Mouse (Mus musculus) CH12.LX (cell line): ENCODE measurements around the gene Tbc1d15. TPM values are rescaled to one million over a fixed set of nuclear protein-coding genes. Genes with fewer than 3 reads are reported as not detected.

Source experiments
- DNase-seq: peaks from one replicate; pipeline ENCODE4 v3.0.0-alpha.2; 2013; ENCODE audit errors: extremely low read depth
- H3K27ac ChIP-seq: 2 replicates; pipeline ENCODE4 v1.5.1; 2012; ENCODE audit warnings: low read depth, mild to moderate bottlenecking, control low read depth, moderate library complexity; ENCODE audit not compliant: insufficient read depth
- H3K27me3 ChIP-seq: replicated peaks from 2 replicates; pipeline ENCODE3; 2012; ENCODE audit warnings: inconsistent platforms
- H3K36me3 ChIP-seq, 2 experiments: replicated peaks in 1 of 2; 2 replicates each; pipeline versions ENCODE3 to v1.6.1; 2012; ENCODE audit warnings: inconsistent platforms in 1 of 2, low read length in 1 of 2, mild to moderate bottlenecking in 1 of 2, mixed read lengths in 1 of 2, moderate library complexity in 1 of 2; ENCODE audit not compliant: control insufficient read depth in 1 of 2, insufficient read depth in 1 of 2
- H3K4me1 ChIP-seq, 2 experiments: 2 replicates each; pipeline ENCODE4 v1.6.1; 2012; ENCODE audit warnings: inconsistent platforms in 1 of 2, moderate library complexity in 1 of 2; ENCODE audit not compliant: insufficient read depth in 2 of 2, control insufficient read depth in 1 of 2
- H3K4me2 ChIP-seq: 2 replicates; pipeline ENCODE4 v1.6.1; 2012; ENCODE audit warnings: low read depth, mild to moderate bottlenecking, control low read depth; ENCODE audit not compliant: poor library complexity, insufficient read depth, severe bottlenecking
- H3K4me3 ChIP-seq, 3 experiments: fragments of 150-350 bp in 1 of 3; sonication (generic) in 1 of 3; replicated peaks in 1 of 3; 2 replicates each; pipeline versions ENCODE3 to v1.5.1; 2011 to 2012; ENCODE audit warnings: low read depth in 2 of 3, low read length in 2 of 3, mild to moderate bottlenecking in 2 of 3, moderate library complexity in 2 of 3, control low read depth in 1 of 3, improper control_type of control experiment in 1 of 3, inconsistent platforms in 1 of 3, mixed read lengths in 1 of 3; ENCODE audit not compliant: poor library complexity in 1 of 3
- H3K79me2 ChIP-seq: replicated peaks from 2 replicates; pipeline ENCODE4 v1.6.1; 2012; ENCODE audit warnings: mild to moderate bottlenecking, moderate library complexity; ENCODE audit not compliant: control insufficient read depth, poor library complexity, insufficient read depth, severe bottlenecking; ENCODE audit errors: extremely low read depth
- H3K9ac ChIP-seq: 2 replicates; pipeline ENCODE4 v1.6.1; 2012; ENCODE audit warnings: low read depth, mild to moderate bottlenecking, control low read depth, moderate library complexity; ENCODE audit not compliant: insufficient read depth
- H3K9me3 ChIP-seq: replicated peaks from 2 replicates; pipeline ENCODE3; 2012; ENCODE audit warnings: low read length, inconsistent platforms, mixed read lengths
- CTCF ChIP-seq, 2 experiments: IDR thresholded peaks in 1 of 2; conservative IDR thresholded peaks in 1 of 2; 2 replicates each; pipeline ENCODE4 v1.5.1; 2011 to 2012; ENCODE audit warnings: low read depth in 2 of 2, low read length in 2 of 2, improper control_type of control experiment in 1 of 2, inconsistent platforms in 1 of 2, mild to moderate bottlenecking in 1 of 2, moderate library complexity in 1 of 2
- E2F4 ChIP-seq: IDR thresholded peaks from 2 replicates; pipeline ENCODE4 v1.6.1; 2011; ENCODE audit warnings: low read depth, low read length, improper control_type of control experiment; ENCODE audit not compliant: insufficient replicate concordance
- EP300 ChIP-seq: IDR thresholded peaks from 2 replicates; pipeline ENCODE4 v1.6.1; 2011; ENCODE audit warnings: low read length, improper control_type of control experiment
- HCFC1 ChIP-seq: IDR thresholded peaks from 2 replicates; pipeline ENCODE4 v1.6.1; 2012; ENCODE audit warnings: low read depth, mild to moderate bottlenecking, inconsistent platforms, low read length, improper control_type of control experiment
- IRF4 ChIP-seq: IDR thresholded peaks from 2 replicates; pipeline ENCODE4 v1.6.1; 2014; ENCODE audit warnings: low read depth, mild to moderate bottlenecking, inconsistent platforms, low read length, improper control_type of control experiment
- KAT2A ChIP-seq: IDR thresholded peaks from 2 replicates; pipeline ENCODE4 v1.6.1; 2012; ENCODE audit warnings: low read length, improper control_type of control experiment, inconsistent platforms; ENCODE audit not compliant: insufficient replicate concordance
- NELFE ChIP-seq: IDR thresholded peaks from 2 replicates; pipeline ENCODE4 v1.6.1; 2011; ENCODE audit warnings: low read depth, low read length, improper control_type of control experiment
- NRF1 ChIP-seq: IDR thresholded peaks from 2 replicates; pipeline ENCODE4 v1.6.1; 2014; ENCODE audit warnings: low read depth, mild to moderate bottlenecking, inconsistent platforms, low read length, improper control_type of control experiment, moderate library complexity
- RAD21 ChIP-seq: IDR thresholded peaks from 2 replicates; pipeline ENCODE4 v1.6.1; 2011; ENCODE audit warnings: low read depth, mild to moderate bottlenecking, low read length, improper control_type of control experiment, moderate library complexity
- TCF12 ChIP-seq: IDR thresholded peaks from 2 replicates; pipeline ENCODE4 v1.6.1; 2014; ENCODE audit warnings: low read depth, mild to moderate bottlenecking, inconsistent platforms, low read length, improper control_type of control experiment
- UBTF ChIP-seq: IDR thresholded peaks from 2 replicates; pipeline ENCODE4 v1.6.1; 2012; ENCODE audit warnings: low read depth, mild to moderate bottlenecking, inconsistent platforms, low read length, improper control_type of control experiment, moderate library complexity
- USF1 ChIP-seq: IDR thresholded peaks from 2 replicates; pipeline ENCODE4 v1.6.1; 2014; ENCODE audit warnings: low read depth, mild to moderate bottlenecking, inconsistent platforms, low read length, improper control_type of control experiment
- ZMIZ1 ChIP-seq: IDR thresholded peaks from 2 replicates; pipeline ENCODE4 v1.6.1; 2012; ENCODE audit warnings: low read depth, mild to moderate bottlenecking, inconsistent platforms, low read length, improper control_type of control experiment
- dilution Hi-C: fragments of 300-500 bp; cut with MboI; formaldehyde crosslinking; loops from 2 replicates; pipeline ENCODE4 v1.14.3; 2020; ENCODE audit warnings: low sequenced_read_pairs; ENCODE audit not compliant: extremely low pct_unique_long_range_greater_than_20kb, extremely low pct_ligation_motif_present
- in situ Hi-C: fragments of 300-500 bp; cut with MboI; formaldehyde crosslinking; loops from 3 replicates; pipeline ENCODE4 v1.14.3; 2019; ENCODE audit warnings: low sequenced_read_pairs, low pct_ligation_motif_present, low pct_unique_long_range_greater_than_20kb, mixed read lengths
- polyA plus RNA-seq: library from polyadenylated mRNA; unstranded; fragments of >175 nt; gene quantifications from 2 replicates; pipeline ENCODE4 v1.2.1, GENCODE M21; 2012; ENCODE audit warnings: low read depth; ENCODE audit not compliant: insufficient read length
- total RNA-seq, 2 experiments: library from RNA; depleted of rRNA; stranded (reverse); fragments of 300-350 nt in 1 of 2; fragments of >200 nt in 1 of 2; gene quantifications; 2 replicates each; pipeline ENCODE4 v1.2.3; 2012 to 2014

Gene Tbc1d15
- total and polyA plus RNA-seq, 3 experiments, result 13.4 to 59.5 (median 23.3) TPM

DNA sequence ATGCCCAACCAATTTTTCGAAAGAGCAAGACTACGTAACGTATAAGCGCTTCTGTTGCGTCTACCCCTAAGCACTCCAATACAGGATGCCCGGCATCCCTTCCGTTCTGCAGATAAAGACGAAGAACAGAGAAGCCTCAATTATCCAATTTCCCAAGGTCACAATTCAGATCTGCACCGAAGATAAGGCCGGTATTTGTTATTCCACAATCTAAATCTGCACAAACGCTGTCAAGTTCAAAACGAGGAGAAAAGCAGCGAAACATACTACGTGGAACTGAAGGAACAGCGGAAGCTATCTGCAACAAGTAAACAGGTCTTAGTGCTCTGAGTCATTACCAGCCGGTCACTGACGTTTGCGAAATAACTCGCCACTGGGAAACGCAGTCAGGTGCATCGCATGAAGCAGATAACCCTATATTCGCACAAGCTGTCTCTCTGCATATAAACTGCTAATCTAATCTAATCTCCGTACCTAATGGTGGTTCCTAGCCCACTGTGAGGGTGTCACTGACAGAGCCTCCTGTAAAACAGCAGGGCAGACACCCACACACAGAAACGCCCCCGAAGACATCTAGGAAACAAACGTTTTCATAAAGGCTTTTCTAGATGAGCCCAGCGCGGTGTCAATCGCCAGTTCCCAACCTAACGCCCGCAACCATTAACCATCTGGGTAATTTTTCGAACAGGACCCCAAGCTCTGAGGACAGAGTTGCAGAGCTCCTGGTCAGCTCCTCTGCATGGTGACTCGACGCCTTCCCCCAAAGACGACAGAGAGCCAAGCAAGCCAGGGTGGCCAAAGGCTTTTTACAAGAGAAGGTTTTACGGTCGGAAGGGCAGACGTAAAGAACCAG is 806 bp downstream of the Tbc1d15 start (continued):
- TF ChIP-seq RAD21, result no peak
- TF ChIP-seq NRF1, result no peak

DNA sequence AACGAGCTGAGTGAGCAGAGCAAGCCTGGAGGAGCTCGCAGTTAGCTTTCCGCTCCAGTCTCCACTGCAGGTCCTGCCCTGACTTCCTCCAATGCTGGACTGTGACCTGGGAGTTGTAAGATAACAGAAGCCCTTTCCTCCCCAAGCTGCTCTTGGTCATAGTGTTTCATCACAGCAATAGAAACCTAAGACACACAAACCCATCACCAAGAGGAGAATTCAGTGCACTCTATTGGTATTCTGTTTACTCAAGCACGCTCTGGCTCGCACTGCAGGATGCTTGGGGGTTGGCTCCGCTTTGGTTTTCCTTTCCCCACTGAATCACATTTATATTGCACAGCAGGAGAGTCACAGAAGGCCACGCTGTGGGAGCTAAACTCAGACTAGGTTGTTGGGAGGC is 3.2 kb downstream of the Tbc1d15 start:
- Histone ChIP-seq H3K27ac (no peak overlapping the region), H3K9ac (no peak overlapping the region), H3K79me2 (peaks cover 66% of the 10 kb centered on the region), H3K9me3 (no peaks in the 10 kb centered on the region), H3K27me3 (no peaks in the 10 kb centered on the region), H3K36me3 (peaks cover 0 to 7% of the 10 kb centered on the region in 2 experiments), H3K4me1 (peaks cover 8 to 75% of the 10 kb centered on the region in 2 experiments; a peak in 3 of 4 replicates), H3K4me3 (no peak overlapping the region), H3K4me2 (no peak overlapping the region)
- no peak for DNase-seq
- dilution Hi-C loops, result no loop called here
- in situ Hi-C loops, result no loop called here
- no peak for TF ChIP-seq TCF12
- no peak for TF ChIP-seq IRF4
- TF ChIP-seq E2F4, result no peak
- no peak for TF ChIP-seq ZMIZ1
- TF ChIP-seq USF1, result no peak
- no peak for TF ChIP-seq HCFC1
- TF ChIP-seq CTCF (conservative IDR thresholded peaks at IDR 0.05 in 1 of 2, IDR thresholded peaks at IDR 0.05 in 1 of 2; ENCODE audit: low read depth in 2 of 2, low read length in 2 of 2), result no peak
- no peak for TF ChIP-seq KAT2A
- no peak for TF ChIP-seq NELFE

GRCm38 (mm10) chr10:115245488-115245887 is 5.8 kb downstream of the Tbc1d15 start:
- Histone ChIP-seq H3K4me1 (peaks cover 12 to 88% of the 10 kb centered on the region in 2 experiments; a peak in 3 of 4 replicates), H3K9ac (no peak overlapping the region), H3K9me3 (no peaks in the 10 kb centered on the region), H3K27ac (no peak overlapping the region), H3K4me3 (no peak overlapping the region), H3K36me3 (peaks cover 6 to 17% of the 10 kb centered on the region in 2 experiments), H3K79me2 (peaks cover 85% of the 10 kb centered on the region), H3K4me2 (no peak overlapping the region), H3K27me3 (no peaks in the 10 kb centered on the region)
- DNase-seq, result no peak
- dilution Hi-C loops, result no loop called here
- TF ChIP-seq EP300 (0 out of 2 replicates have a peak, but pooled peaks have one; percentile 30), IRF4 (peak; percentile 48; the same call in 1 of the 2 replicates), UBTF (no peak)
- in situ Hi-C loops, result no loop called here
